Mouse (Mus musculus) adrenal gland, adult 8-10 months (tissue): ENCODE measurements at regions not wholly inside any gene's neighbourhood (a gene's known extent, or its start where the extent isn't known, plus 50 kb on each side); places are given as distances from the start of the nearest gene placed in this dataset.

Experiments
- DNase-seq: peaks from one replicate; pipeline ENCODE4 v3.0.0; 2022

DNA sequence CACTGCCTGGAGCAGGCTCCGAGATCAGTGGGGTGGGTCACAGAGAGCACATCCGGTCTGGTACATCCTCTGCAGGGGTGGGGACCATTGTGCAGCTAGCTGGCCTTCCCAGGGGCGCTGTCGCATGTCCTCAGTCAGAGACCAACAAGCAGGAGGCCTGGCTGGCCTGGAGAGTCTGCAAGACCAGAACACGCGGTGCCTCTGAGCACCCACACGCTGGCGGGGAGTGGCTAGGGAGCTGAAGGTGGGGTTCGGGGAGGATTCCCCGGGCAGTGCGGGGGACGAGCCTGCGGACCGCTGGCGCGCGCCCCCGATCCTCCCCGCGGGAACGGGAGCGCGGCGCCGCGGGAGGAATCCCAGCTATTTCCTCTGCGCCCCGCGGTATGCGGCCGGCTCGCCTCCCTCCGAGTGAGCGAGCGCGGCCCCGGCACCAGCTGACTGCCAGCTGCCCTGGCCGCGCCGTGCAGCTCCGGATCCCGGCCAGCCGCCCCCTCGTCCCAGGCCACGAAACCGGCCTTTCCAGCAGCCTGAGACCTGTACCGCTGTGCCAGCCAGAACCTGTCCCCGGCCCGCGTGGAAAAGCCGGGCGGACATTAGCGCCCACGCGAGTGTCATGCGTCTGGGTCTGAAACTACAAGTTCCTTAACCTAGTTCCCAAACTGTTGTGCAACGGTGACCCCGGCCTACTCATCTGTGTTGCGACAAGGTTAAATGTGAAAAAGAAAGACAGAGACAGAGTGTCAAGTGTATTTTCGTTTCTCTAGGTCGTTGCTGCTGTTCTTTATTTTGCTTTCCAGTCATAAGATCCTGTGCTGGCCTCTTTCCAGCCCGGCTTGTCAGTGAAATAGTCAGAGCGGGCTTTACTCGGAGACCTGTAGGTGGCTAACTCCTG is 61.2 kb downstream of the Pkdcc start:
- peak; percentile 83 for DNase-seq

DNA sequence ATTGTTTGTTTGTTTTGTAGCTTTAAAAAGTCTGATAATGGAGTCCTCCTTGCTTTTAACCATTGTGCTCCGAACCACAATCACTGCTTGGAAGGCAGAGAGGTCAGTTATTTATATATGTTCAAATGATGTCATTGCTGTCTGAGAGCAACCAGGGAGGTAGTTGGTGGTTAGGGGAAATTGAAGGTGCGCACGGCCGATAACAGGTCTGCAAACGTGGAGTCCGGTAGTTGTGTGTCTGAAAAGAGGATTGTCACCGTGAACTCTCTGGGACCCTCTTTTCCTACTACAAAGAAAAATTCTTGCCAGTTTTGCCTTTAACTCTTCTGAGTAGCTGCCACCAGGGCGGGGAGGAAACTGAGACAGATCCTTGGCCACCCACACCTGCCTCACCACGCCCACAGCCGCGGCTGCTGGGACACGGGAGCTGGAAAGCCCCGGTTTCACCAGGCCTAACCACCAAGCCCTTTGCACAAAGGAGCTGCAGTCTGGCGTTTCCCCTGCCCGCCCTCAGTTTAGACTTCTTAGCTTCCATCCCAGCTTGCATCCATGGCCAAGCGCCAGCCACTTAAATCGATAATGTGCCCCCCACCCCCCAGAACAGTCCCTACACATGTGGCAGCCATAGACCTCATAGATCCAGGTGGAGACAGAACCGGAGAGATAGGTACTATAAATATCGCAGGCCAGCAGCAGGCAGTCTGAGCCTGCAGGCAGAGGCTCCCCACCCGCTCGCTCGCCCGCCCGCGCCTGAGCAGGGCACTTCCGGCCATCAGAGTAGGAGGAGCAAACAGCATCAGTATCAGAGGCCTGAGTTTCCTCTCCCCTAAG is 62.2 kb downstream of the Pkdcc start:
- DNase-seq, result no peak

DNA sequence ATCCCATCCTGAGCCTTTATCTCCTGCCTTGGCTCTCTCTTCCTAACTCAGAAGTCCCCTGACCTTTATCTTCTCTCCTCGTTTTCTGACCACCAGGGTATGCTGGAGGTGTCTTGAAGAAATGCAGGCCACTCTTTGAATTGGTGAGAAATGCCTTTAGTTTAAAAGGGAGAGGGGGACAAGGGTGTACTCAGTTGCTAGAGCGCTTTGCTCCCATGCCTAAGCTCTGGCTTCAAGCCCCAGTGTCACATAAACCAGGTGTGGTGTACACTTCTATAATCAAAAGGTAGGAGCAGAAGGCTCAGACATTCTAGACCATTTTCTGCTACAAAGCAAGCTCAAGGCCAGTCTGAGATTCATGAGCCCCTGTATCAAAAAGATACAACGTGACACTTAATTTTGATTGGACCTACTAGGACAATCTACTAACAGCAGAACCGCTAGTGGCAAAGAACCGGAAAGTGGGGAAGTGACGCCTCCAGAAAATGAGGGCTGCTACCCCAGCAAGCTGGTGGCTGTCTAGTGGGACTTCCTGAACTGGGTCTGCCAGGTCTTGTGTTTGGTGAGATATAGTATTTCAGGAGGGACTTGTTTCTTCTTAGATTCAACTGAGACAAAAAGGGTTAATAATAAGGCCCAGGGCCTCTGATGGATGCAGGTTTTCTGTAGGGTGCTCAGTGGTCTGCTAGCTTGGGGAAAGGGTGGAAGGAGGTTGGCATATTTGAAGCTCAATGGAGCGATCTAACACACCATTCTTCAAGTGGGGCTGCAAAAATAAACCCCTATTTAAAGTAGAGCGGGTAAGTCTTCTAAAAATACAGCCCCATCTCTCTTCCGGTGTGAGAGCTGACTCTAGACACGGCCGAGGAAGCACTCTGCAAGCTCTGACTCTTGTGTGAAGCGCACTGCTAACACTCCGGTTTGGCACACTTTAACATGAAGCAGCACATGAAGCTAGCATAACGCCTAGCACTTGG is 63.1 kb downstream of the Pkdcc start:
- DNase-seq, result no peak

DNA sequence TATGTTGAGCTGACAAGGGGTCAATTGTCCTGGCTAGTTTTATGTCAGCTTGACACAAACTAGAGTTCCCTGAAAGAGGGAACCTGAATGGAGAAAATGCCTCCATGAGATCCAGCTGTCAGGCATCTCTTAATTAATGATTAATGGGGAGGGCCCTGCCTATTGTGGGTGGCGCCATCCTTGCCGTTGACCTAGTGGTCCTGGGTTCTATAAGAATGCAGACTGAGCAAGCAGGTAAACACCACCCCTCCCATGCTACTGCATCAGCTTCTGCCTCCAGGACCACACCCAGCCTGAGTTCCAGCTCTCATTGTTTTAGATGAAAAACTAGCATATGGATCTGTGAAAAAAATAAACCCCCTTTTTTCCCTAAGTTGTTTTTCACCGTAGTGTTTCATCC is 67.4 kb upstream of the Eml4 start:
- no peak for DNase-seq

DNA sequence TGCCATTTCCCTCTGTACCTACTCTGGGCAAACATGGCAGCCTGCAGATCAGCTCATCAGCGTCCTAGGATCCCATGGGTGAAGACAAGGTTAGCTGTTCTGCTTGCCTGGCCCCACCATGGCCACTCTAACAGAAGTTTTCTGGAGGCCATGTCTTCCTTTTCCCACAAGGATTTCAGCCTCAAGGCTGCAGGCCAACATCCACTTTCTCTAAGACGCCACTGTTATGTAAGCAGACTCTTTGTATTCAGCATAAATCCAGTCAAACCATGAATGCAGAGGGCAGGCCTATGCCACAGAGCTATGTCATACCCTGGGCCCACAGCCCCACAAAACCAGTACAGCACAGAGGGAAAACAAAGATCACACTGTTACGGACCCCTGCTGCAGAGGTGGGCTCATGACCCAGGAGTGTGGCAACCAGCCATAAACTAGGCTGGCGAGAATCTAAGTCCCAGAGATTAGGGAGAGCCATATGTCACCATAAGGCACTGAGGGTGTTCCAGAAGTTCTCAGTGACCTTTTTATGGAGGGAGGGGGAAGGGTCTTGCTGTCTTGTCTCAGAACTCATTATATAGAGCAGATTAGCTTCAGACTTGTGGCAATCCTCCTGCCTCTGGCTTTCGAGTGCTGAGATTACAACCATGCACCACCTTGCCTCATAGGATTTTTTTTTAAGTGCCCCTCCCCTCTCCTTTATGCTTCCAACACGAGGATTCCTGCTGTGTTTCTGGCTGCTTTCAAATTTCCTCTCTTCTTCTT is 63.2 kb upstream of the Eml4 start:
- DNase-seq, result no peak

DNA sequence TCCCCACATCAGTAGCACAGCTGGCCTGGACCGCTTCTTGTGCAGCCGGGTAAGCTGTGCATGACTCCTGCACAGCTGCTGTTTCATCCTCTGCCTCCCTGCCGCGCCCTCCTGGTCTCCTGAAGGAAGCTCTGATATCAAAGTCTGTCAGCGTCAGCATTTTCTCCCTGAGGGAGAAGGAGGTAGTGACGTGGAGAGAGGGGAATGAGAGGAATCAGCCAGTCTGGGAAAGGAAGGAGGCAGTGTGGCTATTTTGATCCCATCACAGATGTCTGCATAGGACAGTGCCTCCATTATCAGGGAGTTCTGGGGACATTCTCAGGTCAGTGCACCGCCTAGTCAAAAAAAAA is 62.6 kb upstream of the Eml4 start:
- no peak for DNase-seq

DNA sequence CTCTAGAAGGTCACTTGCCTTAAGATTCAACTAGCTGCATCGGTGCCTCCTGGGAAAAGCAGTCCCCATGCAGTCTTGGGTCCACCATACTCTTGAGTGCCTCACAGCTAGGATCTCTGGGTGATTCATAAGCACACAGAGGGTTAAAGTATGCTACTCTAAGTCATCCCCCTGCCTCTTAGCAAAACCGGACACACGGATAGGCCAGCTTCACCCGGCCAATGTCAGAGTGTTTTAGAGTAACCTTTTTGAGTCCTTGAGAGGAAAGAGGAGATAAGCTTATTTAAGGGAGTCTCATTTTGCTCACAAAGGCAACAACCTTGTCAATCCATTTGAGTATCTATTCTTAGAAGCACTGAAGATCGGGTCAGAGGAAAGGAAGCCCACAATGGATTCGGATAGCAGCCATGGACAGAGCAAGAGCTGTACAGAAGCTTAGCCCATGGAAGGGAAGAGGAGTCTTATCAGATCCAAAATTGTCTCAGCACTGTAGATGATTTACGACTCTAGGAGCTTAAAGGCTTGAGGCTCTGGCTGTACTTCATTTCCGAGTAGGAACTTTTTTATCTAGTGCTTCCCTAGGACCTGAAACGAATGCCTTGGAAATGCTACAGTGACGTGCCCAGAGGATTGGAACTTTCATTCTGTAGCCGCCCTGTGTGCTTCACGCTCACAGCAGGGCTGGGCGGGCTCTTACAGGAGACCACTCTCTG is 55.0 kb upstream of the Eml4 start:
- DNase-seq, result no peak

DNA sequence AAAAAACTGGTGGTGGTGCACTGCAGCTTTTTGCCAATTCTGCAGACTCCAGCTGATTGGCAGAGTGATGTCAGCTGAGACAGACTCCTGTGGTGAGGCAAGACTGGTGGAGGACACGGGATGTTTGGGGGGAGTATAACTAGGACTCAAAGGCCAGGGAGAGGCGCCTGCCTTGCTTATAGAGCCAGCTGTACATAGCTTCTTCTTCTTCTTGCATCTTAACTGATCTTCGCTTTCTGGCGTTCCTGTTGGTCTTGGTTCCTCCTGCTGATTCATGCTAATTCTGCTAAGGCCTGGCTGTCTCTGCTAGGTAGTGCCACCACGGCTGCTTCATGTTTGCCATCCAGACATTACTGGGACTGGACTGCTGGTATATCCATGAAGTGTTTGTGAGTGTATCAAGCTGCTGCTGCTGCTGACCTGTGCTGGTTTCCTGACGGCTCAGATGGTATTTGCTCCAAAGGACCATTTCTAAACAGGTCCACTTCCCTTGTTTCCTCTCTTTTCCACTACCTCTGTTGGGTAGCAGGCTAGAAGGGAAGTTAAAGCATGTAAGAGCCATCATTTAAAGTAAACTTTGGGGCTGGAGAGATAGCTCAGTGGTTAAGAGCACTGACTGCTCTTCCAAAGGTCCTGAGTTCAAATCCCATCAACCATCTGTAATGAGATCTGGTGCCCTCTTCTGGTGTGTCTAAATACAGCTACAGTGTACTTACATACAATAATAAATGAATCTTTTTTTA is 53.2 kb upstream of the Eml4 start:
- no peak for DNase-seq
